Comparison of ENCODE assay signal across 12 mouse cellular contexts in the genomic region with DNA sequence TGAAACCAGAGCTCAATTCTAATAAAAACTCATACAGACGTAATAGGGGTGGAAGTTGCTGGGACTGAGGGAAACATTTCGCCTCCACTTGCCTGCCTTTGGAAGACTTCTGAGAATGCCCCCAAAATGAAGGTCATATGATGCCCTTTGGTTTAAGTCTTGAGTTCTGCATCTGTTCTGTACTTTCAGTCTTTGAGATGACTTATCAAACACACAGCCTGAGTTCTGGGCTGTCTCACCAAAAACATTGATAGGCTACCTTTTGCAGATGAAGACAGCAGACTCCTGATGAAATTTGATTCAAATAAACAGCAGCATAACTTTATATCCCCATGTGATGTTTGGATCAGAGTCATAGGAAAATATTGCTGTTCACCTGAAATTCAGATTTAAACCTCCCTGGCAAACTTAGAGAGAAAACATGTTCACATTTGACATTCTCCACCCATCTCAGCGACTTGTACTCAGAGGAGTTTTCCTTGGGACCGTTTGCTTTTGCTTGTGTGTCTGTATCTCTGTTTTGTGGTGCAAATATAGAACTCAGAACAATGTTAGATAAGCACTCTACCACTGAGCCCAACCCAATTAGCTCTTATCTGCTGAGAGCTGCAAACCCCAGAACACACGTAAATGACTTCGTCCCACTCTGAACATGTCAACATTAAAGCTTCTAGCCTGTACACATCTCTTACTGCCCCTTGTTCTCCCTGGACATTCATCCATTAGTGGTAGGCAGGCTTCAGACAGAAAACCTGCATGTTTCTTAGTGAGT.
A peak's percentile ranks its signal among the peaks of the same experiment; 100 is the strongest.
DNase-seq lines count a peak whose midpoint lies in the region; ATAC-seq and TF ChIP-seq lines count a peak whose summit lies in the region.
"Had no signal": no experiment of that assay in that cellular context is flagged by ENCODE, and none has a peak within 500 bp of the region (broad histone marks: within the 10 kb centered on the region; RNA-seq: fewer than 3 reads in every experiment).

No protein-coding gene starts in this region.

- no peaks in the 10 kb centered on the region for H3K9me3 ChIP-seq in liver, embryonic 11.5 days (ENCODE audit: control insufficient read depth, low read length)
- H3K9me3 ChIP-seq in liver, embryonic 12.5 days (replicated peaks) = no peaks in the 10 kb centered on the region
- H3K9me3 ChIP-seq in stomach, embryonic 16.5 days (replicated peaks; ENCODE audit: control insufficient read depth, low read length) = no peaks in the 10 kb centered on the region
- H3K9me3 ChIP-seq: kidney, embryonic 15.5 days had no signal

- TF ChIP-seq CTCF in gastrocnemius, adult 2 months (IDR thresholded peaks at IDR 0.05) = no peak

- H3K4me3 ChIP-seq in gastrocnemius, adult 2 months = no peak overlapping the region
- no peak overlapping the region for H3K4me3 ChIP-seq in liver, embryonic 11.5 days (ENCODE audit: low read depth, low read length)
- H3K4me3 ChIP-seq in liver, embryonic 12.5 days = 0 out of 2 replicates have a peak overlapping the region, but pooled peaks have one; percentile 9
- no peak overlapping the region for H3K4me3 ChIP-seq in stomach, embryonic 16.5 days (replicated peaks; ENCODE audit: low read length)
- H3K4me3 ChIP-seq: kidney, embryonic 15.5 days had no signal

- WGBS in liver, embryonic 11.5 days = 41% methylated on average over 6 of the region's 6 CpGs
- WGBS in liver, embryonic 12.5 days (ENCODE audit: insufficient replicate concordance) = 27% methylated on average over 6 of the region's 6 CpGs
- WGBS in stomach, embryonic 16.5 days = 66% methylated on average over 6 of the region's 6 CpGs

- H3K27me3 ChIP-seq in liver, embryonic 11.5 days (replicated peaks; ENCODE audit: control insufficient read depth, insufficient read depth, low read length) = no peaks in the 10 kb centered on the region; the same call in 1 of the 2 replicates
- H3K27me3 ChIP-seq in liver, embryonic 12.5 days (replicated peaks) = no peaks in the 10 kb centered on the region
- H3K27me3 ChIP-seq in stomach, embryonic 16.5 days (ENCODE audit: control insufficient read depth, insufficient read depth, low read length) = no peaks in the 10 kb centered on the region
- H3K27me3 ChIP-seq: kidney, embryonic 15.5 days had no signal

- H3K4me1 ChIP-seq in liver, embryonic 11.5 days (replicated peaks; ENCODE audit: control insufficient read depth, insufficient read depth, low read length) = peaks cover 32% of the 10 kb centered on the region
- peaks cover 59% of the 10 kb centered on the region for H3K4me1 ChIP-seq in liver, embryonic 12.5 days
- peaks cover 17% of the 10 kb centered on the region for H3K4me1 ChIP-seq in stomach, embryonic 16.5 days (ENCODE audit: control insufficient read depth, insufficient read depth, low read length)

- intact Hi-C loops in gastrocnemius, adult 2 months (cut with DNase I) = no loop called here

- ATAC-seq in liver, embryonic 11.5 days (replicated peaks; ENCODE audit: low FRiP score) = peak; percentile 91
- peak; percentile 84 for ATAC-seq in liver, embryonic 12.5 days
- ATAC-seq in stomach, embryonic 16.5 days (ENCODE audit: insufficient read depth, low FRiP score) = no peak

- no peak overlapping the region; the same call in 1 of the 2 replicates for H3K9ac ChIP-seq in liver, embryonic 11.5 days (ENCODE audit: low read depth, low read length)
- peak overlapping the region; percentile 57 for H3K9ac ChIP-seq in liver, embryonic 12.5 days
- no peak overlapping the region for H3K9ac ChIP-seq in stomach, embryonic 16.5 days (ENCODE audit: low read length)
- H3K9ac ChIP-seq: kidney, embryonic 15.5 days had no signal

- peak overlapping the region; percentile 54 for H3K27ac ChIP-seq in gastrocnemius, adult 2 months
- peak overlapping the region; percentile 70 for H3K27ac ChIP-seq in liver, embryonic 11.5 days (ENCODE audit: low read depth, low read length)
- H3K27ac ChIP-seq in liver, embryonic 12.5 days = peak overlapping the region; percentile 85
- peak overlapping the region; percentile 50 for H3K27ac ChIP-seq in stomach, embryonic 16.5 days (ENCODE audit: low read length)
- H3K27ac ChIP-seq: kidney, embryonic 15.5 days had no signal

- peak overlapping the region; percentile 39 for H3K4me2 ChIP-seq in liver, embryonic 11.5 days
- peak overlapping the region; percentile 53 for H3K4me2 ChIP-seq in liver, embryonic 12.5 days
- H3K4me2 ChIP-seq in stomach, embryonic 16.5 days (ENCODE audit: low read depth, low read length) = no peak overlapping the region
- H3K4me2 ChIP-seq: kidney, embryonic 15.5 days had no signal

- DNase-seq in gastrocnemius, adult 2 months = no peak
- no peak for DNase-seq in gastrocnemius, postnatal 4 days (ENCODE audit: low spot score in 2 of 2)
- no peak for DNase-seq in liver, embryonic 11.5 days (ENCODE audit: low spot score)
- no peak for DNase-seq in liver
- no peak for DNase-seq in spleen, adult 12 weeks (ENCODE audit: low spot score)
- DNase-seq in Muller cell, postnatal 12 days (ENCODE audit: inconsistent ontology term) = no peak
- DNase-seq: cerebellum, adult 8-10 months; embryo, embryonic 11 days; lung, adult 18-20 months had no signal

- no peaks in the 10 kb centered on the region for H3K36me3 ChIP-seq in liver, embryonic 11.5 days (ENCODE audit: control insufficient read depth, insufficient read depth, low read length)
- no peaks in the 10 kb centered on the region for H3K36me3 ChIP-seq in liver, embryonic 12.5 days
- H3K36me3 ChIP-seq in stomach, embryonic 16.5 days (ENCODE audit: control insufficient read depth, insufficient read depth, low read length) = no peaks in the 10 kb centered on the region
- H3K36me3 ChIP-seq: kidney, embryonic 15.5 days had no signal
